Mouse (Mus musculus) olfactory bulb, adult 2 months (tissue): ENCODE data around the gene Fbxl3.

Experiments used
- CTCF ChIP-seq: fragments of 200-500 bp; IDR thresholded peaks from 2 replicates; pipeline ENCODE4 v1.5.1; 2012; ENCODE audit warnings: low read depth, mild to moderate bottlenecking, low read length, moderate library complexity; ENCODE audit not compliant: insufficient read depth
- POLR2A ChIP-seq: fragments of 200-500 bp; IDR thresholded peaks from 2 replicates; pipeline ENCODE4 v1.6.1; 2012; ENCODE audit warnings: mild to moderate bottlenecking, low read depth, low read length, moderate library complexity; ENCODE audit not compliant: insufficient read depth

GRCm38 (mm10) chr14:103079209-103079977 lies 20.0 kb downstream of the Fbxl3 start:
- no peak for TF ChIP-seq CTCF
- TF ChIP-seq POLR2A, result no peak
